Mouse (Mus musculus) urinary bladder, postnatal 36 days (tissue): ENCODE measurements around the gene Xlr5a.
A peak's percentile ranks its signal among the peaks of the same experiment; 100 is the strongest.
"Not testable (repeated sequence)": the region's sequence is repeated elsewhere in the genome, so short reads cannot be mapped to it uniquely, and the experiment has no call there.

Experiments used
- DNase-seq, 2 experiments: peaks; one replicate each; pipeline ENCODE4 v3.0.0; 2022; ENCODE audit warnings: low spot score in 2 of 2, mixed read lengths in 1 of 2

Xlr5a gene

DNA sequence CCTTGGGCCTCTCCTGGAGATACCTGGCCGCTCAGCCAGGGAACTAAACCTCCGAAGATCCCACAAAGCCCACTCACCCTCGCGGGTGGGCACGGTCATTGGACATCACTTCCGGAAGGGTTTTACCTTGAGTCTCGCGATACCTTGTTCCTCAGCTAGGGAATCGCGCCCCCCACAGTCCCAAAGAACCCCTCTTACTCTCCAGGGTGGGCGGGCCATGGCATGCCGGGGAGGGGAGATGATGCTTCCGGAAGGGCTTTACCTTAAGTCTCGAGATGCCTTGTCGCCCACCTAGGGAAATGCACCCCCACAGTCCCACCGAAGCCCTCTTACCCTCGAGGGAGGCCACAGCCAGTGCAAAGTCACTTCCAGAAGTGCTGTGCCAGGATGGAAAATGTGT lies at the start of gene Xlr5a, which contains the start of gene Xlr5c:
TSS of gene Xlr5a (minus strand) at position 101 of the 400 bp plus-strand sequence.
TSS of gene Xlr5c (minus strand) at position 101 of the 400 bp plus-strand sequence.
- not testable (repeated sequence) for DNase-seq

DNA sequence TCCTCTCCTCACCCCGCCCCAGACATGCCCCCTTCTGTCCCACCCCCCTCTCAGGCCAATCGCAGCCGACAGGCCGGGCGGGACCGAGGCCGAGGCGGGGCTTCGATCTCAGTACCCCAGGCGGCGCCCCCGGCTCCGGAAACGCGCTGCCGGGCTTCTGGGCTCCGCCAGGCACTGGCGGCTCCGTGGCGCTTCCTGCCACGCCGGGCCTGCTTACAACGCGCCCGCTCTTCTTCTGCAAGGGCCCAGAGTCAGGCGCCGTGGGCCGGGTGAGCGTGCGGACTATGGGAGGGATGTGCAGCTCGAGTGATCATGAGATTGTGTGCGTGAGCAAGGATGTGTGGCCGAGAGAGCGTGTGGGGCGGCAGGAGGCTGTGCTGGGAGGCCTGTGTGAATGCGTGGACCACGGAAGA lies 49.7 kb upstream of the Xlr5a start, which contains the start of gene Zfp275:
TSS of gene Zfp275 (plus strand) at position 139 of the 413 bp plus-strand sequence.
- DNase-seq, result peak; percentile 32 to 71

DNA sequence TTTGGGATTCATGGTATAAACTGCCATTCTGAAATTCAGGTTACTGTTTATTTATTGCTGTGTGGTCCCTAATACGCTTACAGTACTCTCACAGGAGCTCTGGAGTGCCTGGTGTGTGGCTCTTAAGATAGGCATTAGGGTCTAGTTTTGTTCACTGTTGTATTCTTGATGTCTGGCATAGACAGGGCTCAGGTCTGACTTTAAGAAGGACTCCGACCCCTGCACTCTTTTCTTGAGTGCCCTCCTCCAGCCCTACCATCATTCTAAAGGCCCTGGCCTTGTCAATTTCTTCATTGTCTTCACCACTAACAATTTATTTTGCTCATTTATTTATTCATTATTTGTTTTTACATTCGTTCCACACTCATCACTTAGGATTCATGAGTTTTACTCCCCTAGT lies 49.3 kb upstream of the Xlr5a start:
- no peak for DNase-seq

GRCm38 (mm10) chrX:73341473-73341872 lies 48.7 kb upstream of the Xlr5a start:
- DNase-seq, result no peak

- DNase-seq, result no peak
These were observed 44.0 kb upstream of the Xlr5a start, which contains the start of gene Gm45015 for GRCm38 (mm10) chrX:73336740-73337139. Gene Gm45015 (minus strand): TSS chrX:73336840.

DNA sequence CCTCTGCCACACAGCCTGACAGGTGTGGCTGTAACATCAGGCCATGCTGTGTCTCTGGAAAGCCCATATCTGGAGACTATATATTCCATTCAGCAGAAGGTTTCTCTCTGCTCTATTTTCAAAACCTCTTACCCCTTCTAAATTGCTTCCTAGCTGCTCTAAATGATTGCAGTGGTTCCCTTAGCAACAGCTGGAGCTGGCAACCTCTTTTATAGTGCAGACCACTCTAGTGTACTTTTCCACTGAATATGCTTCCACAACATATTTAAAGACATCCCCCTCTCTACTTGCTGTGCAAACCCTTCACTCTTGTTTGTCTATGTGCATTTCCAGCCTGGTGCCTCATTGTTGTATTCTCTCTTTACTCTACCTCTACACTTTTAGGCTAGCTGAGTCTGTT lies 40.8 kb upstream of the Xlr5a start:
- DNase-seq, result no peak

DNA sequence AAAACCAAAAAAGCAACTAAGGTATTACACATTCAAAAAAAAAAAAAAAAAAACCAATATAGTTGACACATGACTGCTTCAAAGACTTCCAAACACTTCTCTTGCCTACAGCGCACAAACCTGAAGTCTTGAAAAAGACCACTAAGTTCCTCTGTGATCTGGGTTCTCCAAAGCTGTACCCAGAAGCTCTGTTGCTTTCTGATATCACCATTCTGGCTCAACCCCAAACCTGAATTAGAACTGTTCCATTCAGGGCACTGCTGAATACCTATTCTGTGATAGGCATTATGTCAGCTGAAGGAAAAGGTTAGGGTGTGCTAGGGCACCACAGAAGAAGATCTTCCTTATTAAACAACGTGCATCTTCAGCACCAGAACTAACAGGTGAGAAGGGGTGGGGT lies 34.4 kb upstream of the Xlr5a start:
- no peak for DNase-seq

DNA sequence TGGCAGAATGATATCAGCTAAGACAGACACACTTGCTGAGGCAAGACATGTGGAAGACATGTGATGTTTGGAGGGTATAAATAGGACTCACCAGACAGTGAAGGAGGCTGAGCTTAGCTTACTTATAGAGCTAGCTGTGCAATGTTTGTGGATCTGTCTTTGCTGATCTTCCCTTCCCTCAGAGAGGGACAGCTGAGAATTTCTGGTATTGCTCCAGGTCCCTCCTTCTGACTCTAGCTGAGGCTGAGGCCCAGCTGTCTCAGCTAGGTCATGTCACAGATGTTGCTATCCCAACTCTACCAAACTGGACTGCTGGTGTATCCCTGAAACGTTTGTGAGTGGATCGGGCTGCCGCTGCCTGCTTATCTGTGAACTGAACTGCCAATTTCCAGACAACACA lies 28.3 kb upstream of the Xlr5a start:
- no peak for DNase-seq

DNA sequence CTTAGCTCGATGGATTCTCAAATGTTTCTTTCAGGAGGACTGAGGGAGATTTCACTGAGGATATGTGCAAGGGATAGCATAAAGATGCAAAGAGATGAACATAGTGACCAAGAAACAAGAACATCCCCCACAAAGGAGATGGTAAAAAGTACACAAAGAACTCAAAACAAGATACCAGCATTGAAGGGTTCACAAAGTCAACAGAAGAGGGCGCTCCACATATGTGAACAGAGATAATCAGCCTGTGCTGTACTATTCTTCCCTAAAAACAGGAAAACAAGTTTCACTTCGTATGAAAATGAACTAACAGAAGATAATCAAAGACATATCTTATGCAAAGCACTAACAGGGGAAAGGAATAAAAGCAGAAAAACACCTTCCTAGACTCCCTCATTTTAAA lies 19.7 kb upstream of the Xlr5a start:
- DNase-seq, result peak; percentile 0 to 2

GRCm38 (mm10) chrX:73295745-73296144 lies 3.0 kb upstream of the Xlr5a start:
- DNase-seq, result not testable (repeated sequence)

DNA sequence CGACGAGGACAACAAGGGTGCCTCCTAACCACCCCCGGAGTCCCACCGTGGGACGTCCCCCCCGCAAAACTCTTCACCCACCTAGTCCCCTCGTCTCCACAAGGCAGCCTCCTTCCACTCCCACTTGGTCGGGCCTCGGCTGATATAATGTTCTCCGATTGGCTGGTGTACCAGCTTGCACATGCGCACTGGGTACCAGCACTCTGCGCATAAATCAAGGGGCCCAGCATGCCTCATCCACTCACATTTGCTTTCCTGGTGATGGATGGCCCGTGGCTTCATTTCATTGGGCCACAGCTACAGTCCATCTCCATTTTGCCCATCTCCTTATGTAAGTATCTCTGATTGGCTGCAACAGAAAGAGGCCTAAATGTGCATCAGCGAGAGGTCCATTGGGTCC lies 27.5 kb downstream of the Xlr5a start, which contains the start of gene Xlr3c:
TSS of gene Xlr3c (minus strand) at position 121 of the 400 bp plus-strand sequence.
- DNase-seq, result not testable (repeated sequence)

DNA sequence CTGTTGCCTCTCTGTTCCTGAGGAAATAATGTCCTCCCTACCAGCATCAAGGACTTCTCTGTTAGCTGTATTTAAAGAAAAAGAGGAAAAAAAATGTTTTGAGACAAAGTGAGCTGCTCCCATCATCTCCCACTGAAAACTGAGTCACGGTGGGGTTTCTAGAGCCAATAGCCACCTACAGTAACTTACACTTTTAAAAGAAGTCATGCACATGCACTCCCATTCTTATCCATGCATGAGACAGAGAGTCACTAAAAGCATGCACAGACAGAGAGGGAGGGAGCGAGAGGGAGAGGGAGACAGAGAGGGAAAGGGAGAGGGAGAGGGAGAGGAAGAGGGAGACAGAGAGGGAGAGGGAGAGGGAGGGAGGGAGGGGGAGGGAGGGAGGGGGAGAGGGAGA lies 30.3 kb downstream of the Xlr5a start:
- DNase-seq, result not testable (repeated sequence)

DNA sequence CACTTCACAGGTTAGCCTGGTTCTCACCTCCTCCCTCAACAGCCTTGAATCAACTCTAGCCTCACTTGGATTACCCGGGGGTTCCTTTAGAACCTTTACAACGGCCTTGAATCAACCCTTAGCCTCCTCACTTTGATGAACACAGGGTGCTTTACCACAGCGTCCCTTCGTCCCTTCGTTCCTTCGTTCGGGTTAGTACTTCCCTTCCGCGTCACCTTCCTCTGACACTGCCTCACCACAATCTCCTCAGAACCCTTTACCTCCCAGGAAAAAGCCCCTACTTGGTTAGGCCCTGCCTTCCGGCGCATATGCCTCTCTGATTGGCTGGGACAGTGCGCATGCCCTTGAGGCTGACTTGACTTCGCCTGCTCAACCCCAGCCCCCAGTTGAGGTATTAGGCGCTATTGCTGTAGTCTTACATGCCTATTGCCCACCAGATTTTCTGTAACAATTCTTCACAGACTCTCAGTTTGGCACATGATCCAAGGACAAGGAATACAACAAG lies 49.9 kb downstream of the Xlr5a start, which contains the start of gene Xlr4c:
TSS of gene Xlr4c (minus strand) at position 310 of the 505 bp plus-strand sequence.
- not testable (repeated sequence) for DNase-seq

- no peak for DNase-seq
These were observed 63.5 kb downstream of the Xlr5a start for GRCm38 (mm10) chrX:73229288-73229687.

- peak; percentile 26 to 49 for DNase-seq
These were observed 64.1 kb downstream of the Xlr5a start for GRCm38 (mm10) chrX:73228606-73229214.

DNA sequence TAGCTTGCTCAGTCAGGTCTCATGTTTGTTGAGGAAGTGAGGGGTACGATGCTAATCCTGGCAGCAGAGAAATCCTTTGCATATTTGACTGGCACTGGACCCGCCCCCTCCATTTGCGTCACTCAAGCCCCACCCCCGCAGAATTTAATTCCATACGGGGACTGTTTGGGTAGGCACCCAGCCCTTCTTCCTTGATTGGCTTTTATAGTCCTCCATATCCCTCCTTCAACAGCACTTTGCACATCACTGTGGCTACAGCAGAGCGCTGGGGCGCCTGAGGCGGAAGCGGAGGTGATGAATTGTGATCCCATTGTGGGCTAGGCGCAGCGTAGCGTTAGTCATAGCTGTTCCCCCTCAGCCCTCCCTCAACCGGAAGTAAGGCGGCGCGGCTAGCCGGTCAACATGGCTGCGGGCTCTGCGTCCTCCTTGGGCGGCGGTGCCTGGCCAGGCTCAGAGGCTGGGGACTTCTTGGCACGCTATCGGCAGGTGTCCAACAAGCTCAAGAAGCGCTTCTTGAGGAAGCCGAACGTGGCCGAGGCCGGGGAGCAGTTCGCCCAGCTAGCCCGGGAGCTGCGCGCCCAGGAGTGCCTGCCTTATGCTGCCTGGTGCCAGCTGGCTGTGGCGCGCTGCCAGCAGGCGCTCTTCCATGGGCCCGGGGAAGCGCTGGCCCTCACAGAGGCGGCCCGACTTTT lies 64.7 kb downstream of the Xlr5a start, which contains the start of gene F8a:
TSS of gene F8a (plus strand) at position 378 of the 692 bp plus-strand sequence.
- DNase-seq, result peak; percentile 64 to 72

- no peak for DNase-seq
These were observed 67.4 kb downstream of the Xlr5a start for GRCm38 (mm10) chrX:73225365-73225764.

DNA sequence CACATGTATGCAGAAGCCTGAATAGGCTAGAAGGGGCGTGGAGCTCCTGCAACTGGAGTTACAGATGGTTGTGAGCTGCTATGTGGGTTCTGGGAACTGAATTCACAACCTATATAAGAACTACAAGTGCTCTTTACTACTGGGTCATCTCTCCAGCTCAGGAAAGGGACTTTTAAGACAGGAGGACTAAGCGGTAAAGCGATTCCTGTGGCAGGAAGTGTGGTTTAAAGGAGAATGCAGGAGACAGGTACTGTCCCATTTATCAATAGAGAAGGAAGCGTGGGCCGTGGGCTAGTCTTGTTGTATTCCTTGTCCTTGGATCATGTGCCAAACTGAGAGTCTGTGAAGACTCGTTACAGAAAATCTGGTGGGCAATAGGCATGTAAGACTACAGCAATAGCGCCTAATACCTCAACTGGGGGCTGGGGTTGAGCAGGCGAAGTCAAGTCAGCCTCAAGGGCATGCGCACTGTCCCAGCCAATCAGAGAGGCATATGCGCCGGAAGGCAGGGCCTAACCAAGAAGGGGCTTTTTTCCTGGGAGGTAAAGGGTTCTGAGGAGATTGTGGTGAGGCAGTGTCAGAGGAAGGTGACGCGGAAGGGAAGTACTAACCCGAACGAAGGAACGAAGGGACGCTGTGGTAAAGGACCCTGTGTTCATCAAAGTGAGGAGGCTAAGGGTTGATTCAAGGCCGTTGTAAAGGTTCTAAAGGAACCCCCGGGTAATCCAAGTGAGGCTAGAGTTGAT lies 78.8 kb downstream of the Xlr5a start, which contains the start of gene Xlr4b:
TSS of gene Xlr4b (plus strand) at position 515 of the 746 bp plus-strand sequence.
- not testable (repeated sequence) for DNase-seq

- not testable (repeated sequence) for DNase-seq
These were observed 100.8 kb downstream of the Xlr5a start, which contains the start of gene Xlr3b for GRCm38 (mm10) chrX:73191934-73192333. Gene Xlr3b (plus strand): TSS chrX:73192207.

DNA sequence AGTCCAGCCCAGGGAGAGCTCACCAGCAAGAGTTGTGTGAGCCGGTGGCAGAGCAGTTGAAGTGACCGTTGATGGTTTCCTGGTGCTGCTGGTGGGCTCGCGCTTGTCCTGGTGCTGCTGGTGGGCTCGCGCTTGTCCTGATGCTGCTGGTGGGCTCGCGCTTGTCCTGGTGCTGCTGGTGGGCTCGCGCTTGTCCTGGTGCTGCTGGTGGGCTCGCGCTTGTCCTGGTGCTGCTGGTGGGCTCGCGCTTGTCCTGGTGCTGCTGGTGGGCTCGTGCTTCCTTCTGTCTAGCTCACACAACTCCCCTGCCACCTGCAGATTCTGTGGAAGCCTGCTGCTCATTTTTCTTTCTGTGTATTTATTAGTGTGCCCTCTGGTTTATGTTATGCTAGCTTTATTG lies 115.9 kb downstream of the Xlr5a start, which contains the start of gene Spin2d:
TSS of gene Spin2d (minus strand) at position 101 of the 400 bp plus-strand sequence.
- DNase-seq, result not testable (repeated sequence)

DNA sequence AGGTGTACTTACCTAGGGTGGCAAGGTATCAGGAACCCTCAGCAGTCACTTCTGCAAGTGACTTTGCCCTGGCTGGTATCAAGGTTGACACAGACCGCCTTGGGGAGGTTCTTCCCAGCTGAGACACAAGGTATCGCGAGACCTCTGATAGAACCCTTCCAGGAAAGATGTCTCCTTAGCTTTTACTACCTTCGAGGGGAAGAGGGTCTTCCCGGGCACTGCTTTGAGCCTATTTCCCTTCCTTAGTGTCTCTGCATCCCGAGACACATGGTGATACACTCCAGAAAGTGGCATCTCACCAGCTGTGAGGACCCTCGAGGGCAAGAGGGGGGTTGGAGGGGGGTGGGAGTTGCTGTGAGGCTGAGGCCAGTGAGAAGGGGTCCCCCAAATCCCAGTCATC lies 143.4 kb downstream of the Xlr5a start, which contains the start of gene DXBay18:
TSS of gene DXBay18 (minus strand) at position 101 of the 400 bp plus-strand sequence.
- not testable (repeated sequence) for DNase-seq
